Mouse (Mus musculus): ENCODE measurements around the gene 1700125H20Rik.

DNA sequence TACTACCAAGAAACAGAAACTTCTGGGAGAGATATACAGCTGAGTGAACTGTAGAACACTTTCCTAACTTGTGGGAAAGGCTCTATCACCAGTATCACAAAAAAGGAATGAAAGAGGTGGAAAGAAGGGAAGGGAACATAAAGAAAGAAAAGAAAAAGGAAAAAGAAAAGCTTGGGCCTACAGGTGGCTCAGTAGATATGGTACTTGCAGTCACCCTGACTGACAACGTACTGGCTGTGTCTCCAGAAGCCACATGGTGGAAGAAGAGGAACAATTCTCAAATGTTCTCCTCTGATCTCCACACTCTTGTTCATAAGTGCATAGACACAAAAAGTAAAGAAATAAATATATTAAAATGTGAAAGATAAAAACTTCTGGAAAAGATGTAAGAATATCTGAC is 41.3 kb upstream of the 1700125H20Rik start:
- TF ChIP-seq POLR2A (IDR thresholded peaks at IDR 0.05; ENCODE audit: borderline replicate concordance, low read depth, low read length) = no peak
- no peak for TF ChIP-seq CTCF (IDR thresholded peaks at IDR 0.05; ENCODE audit: low read depth, low read length)

Data from bone marrow macrophage, adult 2 months (primary cell).